Mouse (Mus musculus) cerebral cortex, adult 2 months (tissue): ENCODE measurements around the gene Cyth1.

Source experiments
- WGBS: fragments of 180-500 bp; shearing (Covaris S2); methylation state at CpG from one replicate; pipeline ENCODE4 v1.1.7; 2018; 5-methylcytosine and 5-hydroxymethylcytosine counted together

The Cyth1 gene

DNA sequence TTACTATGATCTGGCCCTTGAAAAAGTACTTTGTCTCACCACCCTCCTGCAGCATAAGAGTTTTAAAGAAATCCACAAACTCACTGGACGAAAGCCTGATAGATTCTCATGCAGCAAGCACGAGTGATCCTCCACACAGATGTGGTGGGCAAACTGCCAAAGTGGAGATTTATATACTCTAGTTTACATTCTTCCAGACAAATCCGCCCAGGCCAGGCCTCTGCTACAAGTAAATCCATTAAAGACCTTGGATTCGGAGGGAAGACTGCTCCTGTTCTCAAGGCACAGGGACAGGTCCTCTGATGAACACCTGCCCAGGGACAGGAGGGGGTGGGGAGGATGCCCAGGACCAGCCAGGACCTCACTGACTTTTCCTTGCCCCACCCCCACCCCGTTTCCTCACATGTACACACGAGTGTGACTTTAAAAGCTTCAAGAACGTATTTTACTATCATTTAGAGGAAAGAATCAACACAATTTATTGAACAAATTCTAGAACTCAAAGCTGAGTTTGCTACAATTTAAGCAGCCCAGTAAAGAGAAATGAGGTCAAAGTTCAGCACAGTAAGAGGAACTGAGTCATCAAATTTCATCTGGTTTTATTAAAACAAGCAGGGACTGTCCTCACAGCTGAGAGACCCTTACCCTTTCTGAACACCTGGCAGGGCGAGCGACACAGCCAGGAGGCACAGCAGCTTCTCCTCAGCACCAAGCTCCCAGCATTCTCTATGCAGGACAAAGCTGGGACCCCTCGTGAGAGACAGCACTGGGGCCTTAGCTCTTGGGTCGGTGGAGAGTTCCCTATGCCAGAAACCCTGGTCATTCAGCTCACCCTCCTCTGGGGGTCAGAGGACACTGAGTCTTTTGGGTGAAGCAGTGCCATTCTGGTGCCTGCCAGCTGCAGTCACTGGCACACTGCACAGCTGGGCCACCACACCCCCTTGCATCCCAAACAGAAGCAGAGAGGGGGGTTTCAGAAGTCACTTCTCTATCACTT is 47.3 kb downstream of the Cyth1 start:
- WGBS: 19% methylated on average over 11 of the region's 11 CpGs

- 10% methylated on average over 2 of the region's 2 CpGs for WGBS
Measured at GRCm38 (mm10) chr11:118198296-118198600, 50.1 kb downstream of the Cyth1 start.

GRCm38 (mm10) chr11:118197508-118198295 is 50.7 kb downstream of the Cyth1 start:
- 11% methylated on average over 13 of the region's 13 CpGs for WGBS

DNA sequence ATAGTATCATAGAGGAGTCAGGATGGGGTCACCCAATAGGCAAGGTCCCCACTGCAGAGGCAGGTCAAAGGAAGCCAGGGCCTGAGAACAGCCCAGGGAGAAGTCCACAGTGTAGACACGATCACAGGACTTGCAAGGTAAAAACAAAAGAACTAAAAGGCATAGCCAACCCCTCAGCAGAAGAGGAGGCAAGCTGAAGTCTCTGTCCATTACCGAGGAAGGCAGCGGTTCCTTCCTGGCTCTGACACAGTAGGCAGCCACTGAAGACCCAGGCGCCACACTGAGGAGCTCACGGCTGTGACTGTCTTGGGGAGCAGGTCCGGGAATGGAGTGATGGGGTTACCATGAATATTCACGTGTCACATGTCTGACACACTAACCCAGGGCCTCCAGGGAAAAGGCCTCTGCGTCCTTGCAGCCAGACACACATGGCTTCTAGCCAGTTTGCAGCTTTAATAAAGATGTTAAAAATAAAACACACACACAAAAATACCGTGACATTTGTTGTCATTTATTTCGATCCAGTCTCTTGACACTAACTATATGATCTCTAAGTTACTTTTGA is 51.5 kb downstream of the Cyth1 start:
- 35% methylated on average over 10 of the region's 10 CpGs for WGBS

DNA sequence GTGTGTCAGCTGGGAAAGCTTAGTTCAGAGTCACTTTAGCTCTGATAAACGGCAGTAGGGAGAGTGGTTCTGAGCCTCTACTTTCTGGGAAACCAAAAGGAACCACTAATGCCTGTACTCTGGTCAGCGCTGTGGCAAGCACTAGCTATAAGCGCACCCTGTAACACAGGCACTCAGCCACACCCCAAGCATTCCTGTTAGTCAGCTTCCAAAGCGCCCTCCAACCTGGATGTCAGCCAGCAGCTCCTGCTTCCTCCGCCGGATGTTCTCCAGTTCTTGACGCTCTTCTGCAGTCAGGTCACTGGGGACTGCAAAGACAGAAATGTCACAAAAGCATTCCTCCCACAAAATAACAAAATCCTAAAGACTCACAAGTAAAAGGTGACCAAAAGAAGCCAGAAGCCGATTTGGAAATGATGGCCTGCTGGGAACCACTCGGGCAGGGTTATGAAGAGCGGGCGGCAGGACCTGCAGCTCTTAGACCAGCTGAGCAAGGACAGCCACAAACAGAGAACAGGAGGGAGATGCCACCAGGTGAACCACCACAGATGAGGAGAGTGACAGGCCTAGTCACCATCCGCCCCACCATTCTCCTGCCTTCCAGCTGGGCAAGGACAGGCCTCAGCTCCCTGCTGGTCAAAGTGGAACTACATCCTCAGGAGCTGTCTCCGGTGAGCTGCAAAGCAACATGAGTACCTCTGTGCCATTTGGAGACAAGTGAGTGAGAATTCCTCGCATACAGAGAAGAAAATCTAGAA is 54.8 kb downstream of the Cyth1 start:
- 38% methylated on average over 14 of the region's 14 CpGs for WGBS

GRCm38 (mm10) chr11:118192973-118193372 is 55.4 kb downstream of the Cyth1 start:
- WGBS: 77% methylated on average over 5 of the region's 5 CpGs

DNA sequence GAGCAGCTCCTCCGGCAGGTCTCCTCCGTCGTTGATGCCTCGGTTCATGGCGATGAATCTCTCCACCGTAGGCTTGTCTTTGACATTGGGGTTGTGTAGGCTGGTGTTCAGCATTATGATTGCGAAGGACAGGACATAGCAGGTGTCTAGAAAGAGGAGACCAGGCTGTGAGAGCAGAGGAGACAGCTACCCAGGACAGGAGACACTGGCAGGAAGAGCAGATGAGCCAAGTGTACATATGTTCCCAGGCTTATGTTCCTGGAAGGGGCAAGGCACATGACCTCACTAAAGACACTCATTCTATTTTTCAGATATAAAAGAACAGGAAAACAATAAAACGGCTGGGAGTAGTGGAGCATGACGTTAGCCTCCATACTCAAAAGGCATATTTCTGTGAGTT is 65.6 kb downstream of the Cyth1 start:
- 62% methylated on average over 9 of the region's 9 CpGs for WGBS

- 52% methylated on average over 4 of the region's 4 CpGs for WGBS
Measured at GRCm38 (mm10) chr11:118182353-118182752, 66.0 kb downstream of the Cyth1 start.

DNA sequence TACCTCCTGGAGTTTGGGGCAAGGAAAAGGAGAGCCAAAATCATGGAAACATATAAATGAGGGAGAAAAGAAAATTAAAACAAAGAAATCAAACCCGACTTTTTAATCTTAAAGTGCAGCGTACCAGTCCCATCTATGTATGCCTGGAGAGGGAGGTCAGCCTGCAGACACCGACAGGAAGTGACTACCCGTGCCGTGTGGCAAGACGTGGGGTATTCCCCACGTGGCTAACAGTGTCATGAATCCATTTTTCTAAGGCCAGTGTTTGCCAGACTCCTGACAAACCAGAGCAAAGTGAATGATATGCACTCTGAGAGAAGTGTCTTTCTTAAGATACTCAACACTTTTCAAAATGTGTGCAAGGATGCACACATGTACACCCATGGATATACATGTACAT is 68.2 kb downstream of the Cyth1 start:
- WGBS: 45% methylated on average over 7 of the region's 7 CpGs

DNA sequence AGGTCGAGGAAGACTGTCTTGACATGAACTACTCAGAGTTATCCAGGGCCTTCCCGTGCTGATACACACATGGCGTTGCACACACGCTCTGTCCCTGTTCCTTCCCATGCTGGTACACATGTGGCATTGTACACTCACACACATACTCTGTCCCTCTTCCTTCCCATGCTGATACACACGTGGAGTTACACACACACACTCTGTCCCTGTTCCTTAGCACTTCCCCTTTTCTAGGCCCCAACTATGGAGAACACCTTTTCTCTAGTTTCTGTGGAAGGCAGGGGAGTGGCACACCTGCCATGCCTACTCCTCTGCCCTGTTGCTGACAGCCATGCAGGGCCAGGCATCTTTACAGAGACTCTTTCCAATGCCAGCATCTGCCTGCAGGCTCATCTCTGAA is 70.2 kb downstream of the Cyth1 start:
- WGBS: 90% methylated on average over 5 of the region's 5 CpGs

- 70% methylated on average over 7 of the region's 7 CpGs for WGBS
Measured at GRCm38 (mm10) chr11:118174752-118175151, 73.6 kb downstream of the Cyth1 start.

DNA sequence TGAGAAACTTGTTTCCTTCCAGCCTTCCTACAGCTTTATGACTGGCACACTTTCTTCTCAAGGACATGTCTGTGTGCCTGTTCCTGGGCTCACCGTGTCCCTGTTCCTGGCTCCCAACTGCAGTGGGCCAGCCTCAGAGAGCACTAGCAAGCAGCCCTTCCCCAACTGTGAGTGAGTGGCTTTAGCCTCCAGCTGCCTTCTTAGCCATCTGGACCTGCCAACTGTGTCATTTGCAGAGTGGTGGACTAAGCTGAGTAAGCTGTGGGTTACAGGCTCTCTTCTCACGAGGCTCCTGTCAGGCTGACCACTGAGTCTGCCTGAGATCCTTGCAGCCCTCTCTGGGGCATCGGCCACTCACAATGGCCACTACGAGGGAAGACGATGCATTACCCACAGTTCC is 75.6 kb downstream of the Cyth1 start:
- whole genome bisulfite sequencing: 63% methylated on average over 5 of the region's 5 CpGs

DNA sequence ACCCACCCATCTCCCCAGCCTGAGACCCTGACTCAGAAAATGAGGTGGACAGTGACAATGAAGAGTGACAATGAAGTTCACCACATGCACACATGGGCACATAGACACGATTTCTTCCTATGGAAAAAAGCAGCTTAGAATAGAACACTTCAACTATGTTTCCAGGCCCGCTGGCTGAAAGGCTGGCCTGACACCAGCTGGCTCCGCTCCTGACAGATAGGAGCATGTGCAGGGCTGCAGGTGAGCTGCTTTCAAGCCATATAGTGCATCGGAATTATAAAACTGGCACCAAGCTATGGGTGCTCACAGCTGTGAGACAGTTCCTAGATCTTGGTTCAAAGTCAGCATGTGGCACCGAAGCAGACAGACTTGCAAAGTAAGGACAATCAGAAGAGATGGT is 78.1 kb downstream of the Cyth1 start:
- WGBS: 62% methylated on average over 5 of the region's 5 CpGs

GRCm38 (mm10) chr11:118168714-118169113 is 79.7 kb downstream of the Cyth1 start:
- WGBS: 73% methylated on average over 9 of the region's 9 CpGs

DNA sequence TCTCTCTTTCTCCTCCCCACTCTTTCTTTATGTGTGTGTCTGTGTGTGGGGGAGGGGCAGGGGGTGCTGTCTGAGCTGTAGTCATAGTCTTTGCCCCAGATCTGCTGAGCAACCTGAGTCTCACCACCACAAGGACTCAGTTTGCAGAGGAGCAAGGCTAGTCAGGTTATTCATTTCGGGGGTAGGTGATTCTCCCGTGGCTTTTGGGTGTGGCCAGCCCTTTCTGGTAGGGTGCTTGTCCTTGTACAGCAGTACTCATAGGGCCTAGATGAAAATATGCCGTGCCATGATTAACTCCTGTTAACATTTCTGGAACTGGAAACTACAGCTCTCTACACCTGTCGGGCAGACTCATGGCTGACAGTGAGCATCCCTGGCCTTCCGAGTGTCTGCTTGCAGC is 81.8 kb downstream of the Cyth1 start:
- 83% methylated on average over 5 of the region's 5 CpGs for WGBS

DNA sequence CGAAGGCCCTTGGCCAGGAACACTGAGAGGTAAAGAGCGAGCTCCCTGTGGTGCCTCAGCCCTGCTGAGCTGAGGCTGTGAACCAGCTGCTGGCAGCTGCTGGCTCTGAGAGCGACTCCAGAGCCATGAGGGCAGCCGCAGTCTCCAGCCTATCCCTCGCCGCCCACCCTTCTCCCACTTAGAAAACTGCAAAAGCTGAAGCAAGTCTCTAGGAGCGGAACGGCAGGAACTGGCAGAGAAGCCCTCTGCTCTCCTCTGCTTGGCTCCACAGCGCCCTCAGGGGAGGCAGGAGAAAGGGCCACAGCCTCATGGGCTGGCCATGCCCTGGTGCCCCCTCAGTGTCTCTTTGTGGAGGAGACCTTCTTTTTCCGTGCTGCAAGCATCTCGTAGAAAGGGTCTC is 82.7 kb downstream of the Cyth1 start:
- 52% methylated on average over 11 of the region's 11 CpGs for WGBS

GRCm38 (mm10) chr11:118164566-118164965 is 83.8 kb downstream of the Cyth1 start:
- 62% methylated on average over 8 of the region's 8 CpGs for WGBS

- 57% methylated on average over 10 of the region's 10 CpGs for WGBS
Measured at GRCm38 (mm10) chr11:118162245-118162644, 86.1 kb downstream of the Cyth1 start.

GRCm38 (mm10) chr11:118161240-118161639 is 87.2 kb downstream of the Cyth1 start:
- 77% methylated on average over 6 of the region's 6 CpGs for WGBS

- WGBS: 79% methylated on average over 2 of the region's 2 CpGs
Measured at GRCm38 (mm10) chr11:118160763-118161162, 87.6 kb downstream of the Cyth1 start.

DNA sequence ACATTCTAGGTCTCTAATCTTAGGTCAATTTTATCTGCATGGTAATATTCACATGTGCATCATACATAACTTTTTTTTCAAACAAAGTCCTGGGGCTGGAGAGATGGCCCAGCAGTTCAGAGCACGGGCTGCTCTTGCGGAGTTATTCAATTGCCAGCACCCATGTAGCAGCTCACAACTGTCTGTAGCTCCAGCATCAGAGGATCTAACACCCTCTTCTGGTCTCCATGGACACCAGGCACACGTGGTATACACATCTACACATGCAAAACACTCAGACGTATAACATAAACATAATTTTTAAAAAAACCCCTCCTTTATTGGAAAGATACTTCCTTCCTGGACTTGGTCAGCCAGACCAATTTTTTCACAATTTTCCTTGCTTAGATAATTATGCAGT is 89.6 kb downstream of the Cyth1 start:
- WGBS: 43% methylated on average over 4 of the region's 4 CpGs
